Mouse (Mus musculus): ENCODE measurements around the gene Serp2. TPM values are rescaled to one million over a fixed set of nuclear protein-coding genes. Genes with fewer than 3 reads are reported as not detected.

Gene Serp2
- polyA plus RNA-seq, 1 experiment from 2014 or later, result 186 TPM

DNA sequence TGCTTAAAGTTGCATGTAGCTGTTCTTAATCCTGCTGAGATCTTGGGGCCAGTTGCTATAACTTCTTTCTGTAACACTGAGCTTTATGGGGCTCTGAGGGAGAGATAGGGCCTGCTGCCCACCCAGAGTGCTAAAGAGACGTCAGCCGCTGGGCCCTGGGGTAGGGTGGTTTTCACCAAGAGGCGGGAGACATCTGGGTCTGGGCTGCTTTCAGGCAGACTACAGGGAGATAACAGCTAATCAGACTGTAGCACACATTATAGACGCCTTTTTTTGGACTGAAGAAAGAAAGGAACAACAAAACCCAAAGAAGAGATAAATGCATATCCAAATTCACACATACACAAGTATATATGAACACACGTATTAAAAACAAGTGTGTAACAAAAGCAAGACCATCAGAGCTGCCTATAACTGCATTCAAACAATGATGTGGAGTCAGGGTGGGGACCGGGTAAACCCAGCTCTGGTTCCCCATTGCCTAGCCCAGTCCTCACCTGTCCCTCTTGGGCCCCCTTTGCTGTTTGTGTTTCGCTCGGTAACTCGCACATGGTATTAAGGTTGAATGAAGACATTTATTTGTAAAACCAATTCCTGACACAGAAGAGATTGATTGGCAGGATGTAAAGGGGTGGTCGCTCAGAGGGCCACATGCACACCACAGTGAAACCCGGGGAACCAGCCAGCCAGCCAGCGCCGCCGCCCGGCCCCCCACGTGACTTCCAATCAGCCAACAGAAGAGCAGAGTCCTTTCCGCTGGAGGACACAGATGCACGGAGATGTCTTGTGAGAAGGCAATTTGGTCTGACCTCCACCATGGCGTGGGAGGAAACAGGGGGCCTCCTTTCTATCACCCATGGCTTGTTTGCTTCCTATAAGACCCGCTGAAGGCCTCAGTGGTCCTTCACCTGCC, 24.2 kb downstream of the Serp2 start:
- Histone ChIP-seq H3K9me3 (no peaks in the 10 kb centered on the region), H3K4me1 (peaks cover 24% of the 10 kb centered on the region), H3K4me3 (peak overlapping the region; percentile 13), H3K27ac (peak overlapping the region; percentile 71), H3K4me2 (peak overlapping the region; percentile 46), H3K27me3 (replicated peaks) (no peaks in the 10 kb centered on the region), H3K9ac (no peak overlapping the region), H3K36me3 (replicated peaks) (no peaks in the 10 kb centered on the region)
- ATAC-seq (replicated peaks), result peak; percentile 90
- WGBS, result 39% methylated on average over 20 of the region's 20 CpGs

DNA sequence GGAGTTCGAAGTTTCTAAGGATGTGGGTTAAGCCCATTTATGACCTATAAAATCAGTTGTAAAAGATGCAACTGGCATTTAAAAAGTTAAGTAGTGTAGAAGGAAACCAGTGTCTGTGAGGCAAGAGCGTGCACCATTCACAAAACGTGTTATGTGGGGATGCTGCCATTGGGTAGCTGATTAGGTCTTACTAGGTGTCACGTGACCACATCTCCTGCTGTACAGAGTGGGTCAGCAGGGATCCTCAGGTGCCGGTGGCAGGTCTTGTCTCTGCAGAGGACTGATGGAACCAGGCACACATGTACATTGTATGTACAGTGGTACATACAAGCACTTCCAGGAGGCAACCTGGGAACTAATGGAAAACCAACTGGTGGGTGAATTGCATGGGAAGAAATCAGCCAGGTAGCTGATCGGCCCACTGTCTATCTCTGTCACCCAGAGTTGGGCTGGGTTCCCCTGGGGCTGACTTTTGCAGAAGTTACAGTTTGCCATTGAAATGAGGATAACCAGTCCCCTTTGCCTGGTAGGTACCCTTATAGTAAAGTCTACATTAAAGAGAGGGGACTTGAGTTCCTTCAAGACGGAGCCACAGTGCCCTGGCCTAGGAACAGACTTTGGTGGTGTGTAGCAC, 25.5 kb downstream of the Serp2 start:
- 92% methylated on average over 7 of the region's 7 CpGs for WGBS
- Histone ChIP-seq H3K4me1 (peaks cover 24% of the 10 kb centered on the region), H3K4me3 (no peak overlapping the region), H3K9ac (no peak overlapping the region), H3K27ac (no peak overlapping the region), H3K4me2 (no peak overlapping the region), H3K36me3 (replicated peaks) (no peaks in the 10 kb centered on the region), H3K9me3 (no peaks in the 10 kb centered on the region), H3K27me3 (replicated peaks) (no peaks in the 10 kb centered on the region)
- ATAC-seq (replicated peaks), result no peak

- no peaks in the 10 kb centered on the region for H3K27me3 ChIP-seq (replicated peaks)
- H3K27ac ChIP-seq, result no peak overlapping the region
- no peaks in the 10 kb centered on the region for H3K9me3 ChIP-seq
- peaks cover 23% of the 10 kb centered on the region for H3K4me1 ChIP-seq
- no peak overlapping the region for H3K4me3 ChIP-seq
- WGBS, result 33% methylated on average over 5 of the region's 5 CpGs
- H3K9ac ChIP-seq, result no peak overlapping the region
- no peak overlapping the region for H3K4me2 ChIP-seq
- H3K36me3 ChIP-seq (replicated peaks), result no peaks in the 10 kb centered on the region
- ATAC-seq (replicated peaks), result no peak
Observed at GRCm38 (mm10) chr14:76528641-76529040, 28.0 kb downstream of the Serp2 start.

DNA sequence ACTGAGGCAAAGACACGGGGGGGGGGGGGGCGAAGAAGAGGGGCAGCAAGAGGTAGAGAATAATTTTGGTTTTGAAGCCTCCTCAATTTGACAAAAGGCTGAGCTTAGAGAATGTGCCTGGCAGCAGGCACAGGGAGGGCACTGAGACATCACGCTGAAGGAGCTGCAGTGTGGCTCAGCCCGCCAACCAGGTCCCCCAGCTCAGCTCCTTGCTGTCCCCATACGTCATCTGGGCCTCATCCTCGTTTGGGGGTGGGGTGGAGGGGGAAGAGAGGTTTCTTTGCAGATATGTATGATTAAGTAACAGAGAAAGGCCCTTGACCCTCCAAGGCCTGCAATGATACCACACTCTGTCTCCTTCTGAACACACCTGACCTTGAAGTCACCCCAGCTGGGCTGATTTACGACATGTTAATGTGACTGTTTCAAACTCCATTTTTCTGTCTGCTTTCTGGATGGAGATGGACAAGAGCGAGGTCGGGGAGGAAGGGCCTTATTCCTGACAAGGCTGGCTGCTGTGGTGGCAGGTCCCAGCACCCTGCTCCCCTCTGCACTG, 28.9 kb downstream of the Serp2 start:
- Histone ChIP-seq H3K4me3 (no peak overlapping the region), H3K27ac (no peak overlapping the region), H3K9me3 (no peaks in the 10 kb centered on the region), H3K4me2 (no peak overlapping the region), H3K9ac (no peak overlapping the region), H3K4me1 (peaks cover 15% of the 10 kb centered on the region), H3K36me3 (replicated peaks) (no peaks in the 10 kb centered on the region), H3K27me3 (replicated peaks) (no peaks in the 10 kb centered on the region)
- no peak for ATAC-seq (replicated peaks)
- 71% methylated on average over 9 of the region's 9 CpGs for WGBS

DNA sequence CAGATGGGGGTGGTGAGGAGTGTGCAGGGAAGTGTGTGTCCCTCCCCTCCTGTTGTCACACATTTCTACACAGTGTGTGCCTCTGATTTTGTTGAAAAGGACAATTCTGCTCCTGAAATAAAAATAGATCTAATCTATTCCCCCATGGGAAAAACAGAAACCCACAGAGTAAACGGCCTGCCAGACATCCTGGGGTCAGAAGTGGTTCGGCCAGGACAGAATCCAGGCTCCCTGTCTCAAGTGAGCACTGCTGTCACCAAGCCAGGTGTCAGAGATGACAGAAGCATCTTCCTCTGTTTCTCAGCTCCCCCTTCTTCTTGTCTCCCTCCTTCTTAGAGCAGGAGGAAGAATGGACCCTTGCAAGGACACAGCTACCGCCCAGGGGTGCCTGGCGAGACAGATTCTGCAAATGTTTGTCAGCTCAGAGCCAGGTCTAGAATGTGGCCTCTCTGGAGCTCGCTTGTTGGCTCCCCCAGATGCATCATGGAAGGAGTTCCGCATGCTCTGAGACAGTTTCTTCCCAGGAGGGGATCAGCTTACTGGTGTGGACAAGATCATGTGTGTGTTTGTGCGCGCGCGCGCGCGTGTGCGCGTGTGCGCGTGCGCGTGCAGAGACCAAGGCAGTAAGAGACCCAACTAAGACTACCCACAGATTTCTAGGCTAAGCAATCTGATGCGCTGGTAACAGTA, 29.5 kb downstream of the Serp2 start:
- H3K4me3 ChIP-seq, result no peak overlapping the region
- no peak overlapping the region for H3K27ac ChIP-seq
- no peaks in the 10 kb centered on the region for H3K27me3 ChIP-seq (replicated peaks)
- ATAC-seq (replicated peaks), result no peak
- no peaks in the 10 kb centered on the region for H3K9me3 ChIP-seq
- no peak overlapping the region for H3K9ac ChIP-seq
- WGBS, result 93% methylated on average over 20 of the region's 20 CpGs
- peaks cover 8% of the 10 kb centered on the region; the same call in 1 of the 2 replicates for H3K4me1 ChIP-seq
- no peaks in the 10 kb centered on the region for H3K36me3 ChIP-seq (replicated peaks)
- H3K4me2 ChIP-seq, result no peak overlapping the region

- ATAC-seq (replicated peaks), result no peak
- Histone ChIP-seq H3K9me3 (no peaks in the 10 kb centered on the region), H3K36me3 (replicated peaks) (no peaks in the 10 kb centered on the region), H3K4me3 (no peak overlapping the region), H3K4me2 (no peak overlapping the region), H3K27me3 (replicated peaks) (no peaks in the 10 kb centered on the region), H3K27ac (no peak overlapping the region), H3K9ac (no peak overlapping the region), H3K4me1 (peaks cover 8% of the 10 kb centered on the region; the same call in 1 of the 2 replicates)
- WGBS, result 93% methylated on average over 6 of the region's 6 CpGs
Observed at GRCm38 (mm10) chr14:76526467-76526866, 30.2 kb downstream of the Serp2 start.

- 0 out of 2 replicates have a peak, but pooled peaks cover 1% of the 10 kb centered on the region for H3K27me3 ChIP-seq (replicated peaks)
- no peaks in the 10 kb centered on the region for H3K36me3 ChIP-seq (replicated peaks)
- no peak overlapping the region for H3K9ac ChIP-seq
- no peak for ATAC-seq (replicated peaks)
- 90% methylated on average over 1 of the region's 1 CpGs for WGBS
- no peak overlapping the region for H3K4me2 ChIP-seq
- peaks cover 3% of the 10 kb centered on the region; the same call in 1 of the 2 replicates for H3K4me1 ChIP-seq
- no peak overlapping the region for H3K27ac ChIP-seq
- no peaks in the 10 kb centered on the region for H3K9me3 ChIP-seq
- no peak overlapping the region for H3K4me3 ChIP-seq
Observed at GRCm38 (mm10) chr14:76523344-76523743, 33.3 kb downstream of the Serp2 start.

DNA sequence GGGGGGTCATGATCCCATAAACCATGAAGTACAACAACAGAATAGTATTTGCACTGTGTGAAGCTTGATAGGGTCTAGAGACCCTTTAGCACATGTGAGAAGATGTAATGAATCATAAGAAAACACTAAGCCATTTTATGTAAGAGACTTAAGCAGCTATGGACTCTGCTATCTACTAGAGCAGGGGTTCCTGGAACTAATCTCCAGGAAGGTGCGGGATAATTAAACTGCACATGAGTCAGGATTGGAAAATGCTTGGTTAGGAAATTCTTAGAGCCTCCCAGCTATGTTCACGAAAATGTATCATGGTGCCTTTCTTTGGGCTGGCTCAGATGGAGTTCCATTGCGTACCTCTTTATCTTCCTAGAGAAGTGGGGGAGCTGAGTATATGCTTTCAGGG, 35.4 kb downstream of the Serp2 start:
- no peaks in the 10 kb centered on the region for H3K9me3 ChIP-seq
- H3K4me2 ChIP-seq, result no peak overlapping the region
- H3K4me1 ChIP-seq, result no peaks in the 10 kb centered on the region
- H3K27ac ChIP-seq, result no peak overlapping the region
- no peak overlapping the region for H3K4me3 ChIP-seq
- no peaks in the 10 kb centered on the region for H3K36me3 ChIP-seq (replicated peaks)
- ATAC-seq (replicated peaks), result no peak
- 94% methylated on average over 3 of the region's 3 CpGs for WGBS
- H3K9ac ChIP-seq, result no peak overlapping the region
- H3K27me3 ChIP-seq (replicated peaks), result 0 out of 2 replicates have a peak, but pooled peaks cover 3% of the 10 kb centered on the region

DNA sequence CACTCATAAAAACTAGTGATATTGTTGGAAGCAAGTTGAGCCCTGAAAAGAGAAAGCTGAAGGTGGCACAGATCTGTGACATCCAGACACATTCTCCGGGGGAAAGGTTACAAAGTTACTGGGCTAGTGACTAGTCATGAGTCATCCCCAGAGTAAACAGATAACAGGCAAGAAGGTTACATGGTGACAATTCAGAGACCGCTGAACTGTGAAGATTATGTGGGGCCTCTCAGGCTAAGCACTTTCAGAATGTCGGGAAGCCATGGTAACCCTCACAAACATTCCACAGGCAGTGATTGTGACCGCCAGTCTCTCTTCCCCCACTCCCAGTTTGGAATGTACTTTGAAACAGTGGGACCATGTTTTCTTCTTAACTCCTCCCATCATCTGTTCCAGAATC, 36.1 kb downstream of the Serp2 start:
- WGBS, result 27% methylated on average over 4 of the region's 4 CpGs

GRCm38 (mm10) chr14:76518217-76518616, 38.5 kb downstream of the Serp2 start:
- H3K27ac ChIP-seq, result no peak overlapping the region
- H3K4me1 ChIP-seq, result peaks cover 13% of the 10 kb centered on the region
- no peaks in the 10 kb centered on the region for H3K36me3 ChIP-seq (replicated peaks)
- no peak overlapping the region for H3K9ac ChIP-seq
- 0 out of 2 replicates have a peak, but pooled peaks cover 3% of the 10 kb centered on the region for H3K27me3 ChIP-seq (replicated peaks)
- ATAC-seq (replicated peaks), result no peak
- H3K4me3 ChIP-seq, result no peak overlapping the region
- 91% methylated on average over 5 of the region's 5 CpGs for WGBS
- no peak overlapping the region for H3K4me2 ChIP-seq
- no peaks in the 10 kb centered on the region for H3K9me3 ChIP-seq

More for the DNA sequence above, 36.1 kb downstream of the Serp2 start:
- no peak for ATAC-seq (replicated peaks)
- no peaks in the 10 kb centered on the region for H3K9me3 ChIP-seq
- H3K27ac ChIP-seq, result no peak overlapping the region
- H3K4me2 ChIP-seq, result no peak overlapping the region
- 0 out of 2 replicates have a peak, but pooled peaks cover 4% of the 10 kb centered on the region for H3K4me1 ChIP-seq
- no peak overlapping the region for H3K9ac ChIP-seq
- H3K4me3 ChIP-seq, result no peak overlapping the region
- H3K36me3 ChIP-seq (replicated peaks), result no peaks in the 10 kb centered on the region
- H3K27me3 ChIP-seq (replicated peaks), result 0 out of 2 replicates have a peak, but pooled peaks cover 3% of the 10 kb centered on the region

GRCm38 (mm10) chr14:76515620-76516019, 41.1 kb downstream of the Serp2 start:
- 50% methylated on average over 7 of the region's 7 CpGs for WGBS
- H3K4me1 ChIP-seq, result peaks cover 19% of the 10 kb centered on the region
- H3K4me3 ChIP-seq, result no peak overlapping the region
- no peak overlapping the region for H3K4me2 ChIP-seq
- ATAC-seq (replicated peaks), result no peak
- H3K36me3 ChIP-seq (replicated peaks), result no peaks in the 10 kb centered on the region
- no peak overlapping the region for H3K9ac ChIP-seq
- H3K9me3 ChIP-seq, result no peaks in the 10 kb centered on the region
- H3K27me3 ChIP-seq (replicated peaks), result 0 out of 2 replicates have a peak, but pooled peaks cover 3% of the 10 kb centered on the region
- no peak overlapping the region for H3K27ac ChIP-seq
